Mouse (Mus musculus): ENCODE results near the gene Ddx39.

Gene Ddx39

DNA sequence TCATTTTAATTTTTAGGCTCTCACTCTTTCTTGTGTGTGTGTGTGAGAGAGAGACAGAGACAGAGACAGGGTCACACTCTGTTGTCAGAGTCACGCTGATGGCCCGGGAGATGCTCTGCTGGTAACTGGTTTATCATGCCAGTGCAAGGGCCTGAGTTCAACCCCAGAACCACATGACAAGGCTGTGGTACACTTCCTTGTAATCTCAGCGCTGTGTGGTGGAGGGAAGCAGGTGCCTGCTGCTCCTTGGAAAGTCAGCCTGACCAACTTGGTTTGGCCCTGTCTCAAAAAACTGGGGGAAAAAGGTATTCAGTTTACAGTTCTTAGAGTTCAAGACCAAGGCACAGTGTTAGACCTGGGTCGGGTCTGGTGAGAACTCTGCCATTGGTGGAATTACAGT is 52.5 kb downstream of the Ddx39 start:
- no peak for DNase-seq (ENCODE audit: low read depth, low spot score)

DNA sequence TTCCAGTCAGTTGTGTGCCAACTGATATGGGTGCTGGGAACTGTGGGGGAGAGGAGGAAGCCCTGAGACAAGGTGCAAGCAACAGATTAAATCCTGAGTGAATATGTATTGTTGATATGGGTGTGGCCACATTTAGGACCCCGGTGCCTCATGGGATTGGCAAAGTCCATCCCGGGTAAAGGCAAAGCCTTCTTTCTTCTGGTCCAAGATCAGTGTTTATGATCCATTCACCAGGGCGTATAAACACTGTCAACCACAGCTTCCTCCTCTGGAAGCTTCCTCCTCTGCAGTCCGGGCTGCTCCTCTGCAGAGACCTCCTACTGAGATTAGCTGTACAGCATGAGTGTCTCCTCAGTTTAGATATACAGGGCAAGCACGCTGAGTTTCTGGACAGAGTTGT is 53.5 kb downstream of the Ddx39 start:
- DNase-seq (ENCODE audit: low read depth, low spot score) = no peak

DNA sequence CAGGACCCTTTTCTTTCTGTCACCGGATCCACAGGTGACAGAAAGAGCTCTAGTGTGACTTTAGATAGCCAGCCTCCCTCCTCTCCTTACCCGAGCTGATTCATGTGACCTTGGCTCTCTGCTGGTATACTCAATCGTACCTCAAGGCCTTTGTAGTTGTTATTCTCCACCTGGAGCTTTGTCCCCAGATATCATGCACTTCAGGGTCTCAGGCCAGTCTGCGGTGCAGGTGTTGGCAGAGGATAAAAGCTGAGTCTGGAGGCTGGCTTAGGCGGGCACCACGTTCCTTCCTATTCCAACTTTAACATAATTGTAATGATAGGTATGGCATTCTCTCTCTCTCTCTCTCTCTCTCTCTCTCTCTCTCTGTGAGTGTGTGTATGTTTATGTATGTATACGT is 54.7 kb downstream of the Ddx39 start:
- no peak for DNase-seq (ENCODE audit: low read depth, low spot score)

DNA sequence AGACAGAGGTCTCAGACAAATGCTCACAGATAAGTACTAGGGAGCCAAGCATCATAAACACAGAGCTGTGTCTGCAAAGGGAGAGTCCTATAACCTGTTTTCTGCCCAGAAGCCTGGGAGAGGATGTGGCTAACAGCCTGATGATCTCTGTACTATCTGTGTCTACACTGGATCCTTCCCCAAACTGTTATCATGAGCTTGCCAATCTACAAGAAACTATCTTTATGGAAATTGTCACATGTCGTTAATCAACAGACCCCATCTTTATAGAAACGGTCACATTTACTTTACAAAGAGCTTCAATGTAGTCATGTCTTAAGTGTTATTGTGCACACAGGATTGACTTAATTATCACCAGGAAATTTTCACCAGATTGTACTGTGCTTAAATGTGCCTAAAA is 55.7 kb downstream of the Ddx39 start:
- no peak for DNase-seq (ENCODE audit: low read depth, low spot score)

DNA sequence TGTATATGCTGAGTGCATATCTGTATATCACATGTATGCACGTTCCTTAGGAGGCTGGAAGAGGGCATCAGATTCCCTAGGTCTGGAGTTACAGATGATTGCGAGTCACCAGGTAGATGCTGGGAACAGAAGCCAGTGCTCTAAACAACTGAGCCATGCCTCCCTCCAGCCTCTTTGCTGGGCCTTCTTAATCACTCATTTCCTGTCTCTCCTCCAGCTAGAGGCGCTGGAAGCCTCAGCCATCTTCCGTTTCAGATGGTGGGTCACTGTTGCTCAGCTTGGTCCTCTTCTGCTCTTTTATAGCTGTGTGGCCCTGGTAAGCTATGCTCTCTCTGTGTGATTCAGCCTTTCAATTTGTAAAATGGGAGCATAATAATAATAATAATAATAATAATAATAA is 56.8 kb downstream of the Ddx39 start:
- DNase-seq (ENCODE audit: low read depth, low spot score) = no peak

DNA sequence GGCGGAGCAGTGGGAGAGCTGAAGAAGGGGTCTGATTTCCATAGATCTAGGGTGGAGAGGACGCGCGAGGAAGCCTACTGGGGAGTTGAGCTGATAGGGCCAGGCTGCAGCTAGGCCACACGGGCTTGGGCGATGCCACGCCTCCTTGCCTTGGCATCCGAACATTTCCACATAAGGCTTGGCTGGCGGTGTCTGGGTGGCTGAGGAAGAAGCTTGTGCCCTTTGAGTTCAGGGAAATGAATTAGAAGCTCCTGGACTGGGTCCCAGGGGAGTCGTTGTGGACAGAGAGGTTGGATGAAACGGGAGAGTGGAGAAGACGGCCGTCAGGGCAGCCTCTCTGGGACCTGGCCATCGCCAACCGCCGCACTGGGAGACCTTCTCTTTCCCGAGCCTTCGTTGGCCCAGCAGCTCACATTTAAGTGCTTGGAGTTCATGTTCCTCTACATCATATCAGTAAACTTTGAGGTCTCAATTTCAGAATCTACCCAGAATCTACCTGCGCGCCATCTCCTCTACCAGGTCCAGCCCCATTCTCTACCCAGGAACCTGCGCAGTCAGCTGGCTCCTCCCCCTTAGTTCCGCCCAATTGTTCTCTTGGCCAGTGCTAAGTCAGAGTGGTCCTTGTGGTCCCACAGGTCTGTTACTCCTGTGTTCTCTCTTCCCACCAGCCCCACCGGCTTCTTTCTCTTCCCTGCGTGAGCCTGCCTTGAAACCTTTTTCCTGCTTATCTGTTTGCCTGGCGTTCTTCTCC is 57.9 kb downstream of the Ddx39 start:
- DNase-seq (ENCODE audit: low read depth, low spot score) = no peak

DNA sequence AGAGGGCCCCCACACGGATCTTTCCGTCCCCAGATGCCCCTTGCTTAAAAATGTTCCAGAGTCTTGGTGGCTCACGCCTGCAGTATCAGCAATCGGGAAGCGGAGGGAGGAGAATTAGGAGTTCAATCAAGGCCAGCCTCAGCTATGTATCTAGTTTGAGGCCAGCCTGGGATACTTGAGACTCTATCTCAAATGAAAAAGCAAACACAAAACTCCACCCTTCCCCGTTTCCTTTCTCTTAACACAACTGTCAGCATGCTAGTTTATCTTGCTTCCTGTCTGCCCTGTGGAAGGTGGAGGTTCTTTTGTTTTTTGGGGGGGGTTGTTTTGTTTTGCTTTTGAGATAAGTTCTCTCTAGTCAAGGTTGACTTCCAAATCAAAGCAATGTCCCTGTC is 58.5 kb downstream of the Ddx39 start:
- no peak for DNase-seq (ENCODE audit: low read depth, low spot score)

DNA sequence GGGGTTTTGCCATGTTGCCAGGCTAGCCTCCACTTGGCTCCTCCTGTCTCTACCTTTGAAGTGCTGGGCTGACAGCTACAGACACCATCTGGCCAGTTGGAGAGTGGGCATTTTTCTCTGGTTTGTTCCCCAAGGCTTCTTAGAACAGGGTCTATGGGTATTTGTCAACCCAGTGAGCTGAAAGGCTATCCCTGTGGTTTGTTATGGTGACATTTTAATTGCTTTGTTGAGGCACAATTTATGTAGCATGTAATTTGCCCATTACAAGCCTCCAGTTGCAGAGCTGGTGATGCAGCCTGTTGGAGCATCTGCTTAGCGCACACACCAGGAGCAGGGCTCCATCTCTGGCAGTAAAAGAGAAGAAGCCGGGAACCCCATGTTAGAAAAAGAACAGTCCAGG is 59.2 kb downstream of the Ddx39 start:
- DNase-seq (ENCODE audit: low read depth, low spot score) = no peak
